Comparison of ENCODE assay signal across 10 mouse cellular contexts in genomic region chr13:45778750-45779149, GRCm38 (mm10).
A peak's percentile ranks its signal among the peaks of the same experiment; 100 is the strongest.
DNase-seq lines count a peak whose midpoint lies in the region; ATAC-seq and TF ChIP-seq lines count a peak whose summit lies in the region.
"Had no signal": no experiment of that assay in that cellular context is flagged by ENCODE, and none has a peak within 500 bp of the region (broad histone marks: within the 10 kb centered on the region; RNA-seq: fewer than 3 reads in every experiment).

No protein-coding gene starts in this region.

- no peaks in the 10 kb centered on the region for H3K27me3 ChIP-seq in neural tube, embryonic 13.5 days
- H3K27me3 ChIP-seq: heart, embryonic 15.5 days had no signal

- peaks cover 14% of the 10 kb centered on the region for H3K4me1 ChIP-seq in neural tube, embryonic 13.5 days (replicated peaks)

- no peak overlapping the region for H3K4me2 ChIP-seq in neural tube, embryonic 13.5 days
- H3K4me2 ChIP-seq: heart, embryonic 15.5 days had no signal

- no peak for DNase-seq in layer of hippocampus, adult 2 months (ENCODE audit: low spot score in 2 of 2)
- no peak for DNase-seq in layer of hippocampus, adult 8-10 months (ENCODE audit: low spot score in 2 of 2)
- no peak for DNase-seq in neural tube, embryonic 10.5 days (ENCODE audit: extremely low spot score, low spot score)
- peak; percentile 19 for DNase-seq in ZHBTc4 (ENCODE audit: low read depth, low spot score)
- peak; percentile 5 for DNase-seq in naive thymus-derived CD4-positive, alpha-beta T cell, adult 2 months (ENCODE audit: low read depth)
- DNase-seq in heart, postnatal 36 days: no peak

- no peaks in the 10 kb centered on the region; the same call in 1 of the 2 replicates for H3K36me3 ChIP-seq in neural tube, embryonic 13.5 days
- H3K36me3 ChIP-seq: forebrain, embryonic 10.5 days; heart, embryonic 15.5 days had no signal

- H3K27ac ChIP-seq in layer of hippocampus, adult 2 months: no peak overlapping the region
- 0 out of 2 replicates have a peak overlapping the region, but pooled peaks have one; percentile 52 for H3K27ac ChIP-seq in neural tube, embryonic 13.5 days (replicated peaks)
- H3K27ac ChIP-seq: heart, embryonic 15.5 days; macrophage had no signal

- intact Hi-C loops in heart, postnatal 36 days (cut with DNase I): no loop called here

- no peaks in the 10 kb centered on the region for H3K9me3 ChIP-seq in neural tube, embryonic 13.5 days
- H3K9me3 ChIP-seq: forebrain, embryonic 10.5 days; heart, embryonic 15.5 days had no signal

- ATAC-seq in neural tube, embryonic 13.5 days (ENCODE audit: low read depth): no peak

- no peak overlapping the region for H3K9ac ChIP-seq in neural tube, embryonic 13.5 days
- H3K9ac ChIP-seq: heart, embryonic 15.5 days had no signal

- 92% methylated on average over 5 of the region's 5 CpGs for whole genome bisulfite sequencing in neural tube, embryonic 13.5 days

- TF ChIP-seq CTCF in layer of hippocampus, adult 2 months (conservative IDR thresholded peaks at IDR 0.05): peak; percentile 55

- no peak overlapping the region for H3K4me3 ChIP-seq in layer of hippocampus, adult 2 months
- no peak overlapping the region for H3K4me3 ChIP-seq in neural tube, embryonic 13.5 days
- H3K4me3 ChIP-seq: forebrain, embryonic 10.5 days; heart, embryonic 15.5 days had no signal

Comparison
In these comparisons a context has a peak if more than half of its experiments do, and no peak if none do; other contexts are left out.
1. DNase-seq: peak in ZHBTc4 (single experiment) and naive thymus-derived CD4-positive, alpha-beta T cell, adult 2 months (single experiment); none in layer of hippocampus, adult 2 months (0 of 2), layer of hippocampus, adult 8-10 months (0 of 2), neural tube, embryonic 10.5 days (single experiment) and heart, postnatal 36 days (0 of 2).